Mouse (Mus musculus) C2C12 (cell line): ENCODE results near the gene Slain2. TPM values are rescaled to one million over a fixed set of nuclear protein-coding genes. Genes with fewer than 3 reads are reported as not detected.

ENCODE experiments used
- H3K27me3 ChIP-seq: one replicate; pipeline ENCODE4 v1.6.1; 2011; ENCODE audit not compliant: control insufficient read depth, insufficient read depth, insufficient read length
- H3K36me3 ChIP-seq: one replicate; pipeline ENCODE4 v1.6.1; 2011; ENCODE audit not compliant: control insufficient read depth, insufficient read depth
- H3K4me3 ChIP-seq: one replicate; pipeline ENCODE4 v1.5.1; 2011; ENCODE audit warnings: mild to moderate bottlenecking, control low read depth; ENCODE audit not compliant: poor library complexity, insufficient read depth, severe bottlenecking
- H3K79me2 ChIP-seq: one replicate; pipeline ENCODE4 v1.6.1; 2011; ENCODE audit not compliant: control insufficient read depth, insufficient read depth
- H3K79me3 ChIP-seq: one replicate; pipeline ENCODE4 v1.6.1; 2011; ENCODE audit warnings: low read depth, control low read depth
- H3ac ChIP-seq: one replicate; pipeline ENCODE3; 2011; ENCODE audit warnings: low read depth; ENCODE audit not compliant: control insufficient read depth, insufficient read length
- CEBPB ChIP-seq: IDR thresholded peaks from one replicate; pipeline ENCODE4 v1.6.1; 2011; ENCODE audit warnings: low read depth, mild to moderate bottlenecking, control low read depth, moderate library complexity
- CTCF ChIP-seq: IDR thresholded peaks from one replicate; pipeline ENCODE4 v1.5.1; 2011; ENCODE audit not compliant: control insufficient read depth, insufficient read depth, insufficient read length
- FOSL1 ChIP-seq: IDR thresholded peaks from one replicate; pipeline ENCODE4 v1.8.0; 2011; ENCODE audit warnings: mild to moderate bottlenecking, low read length; ENCODE audit not compliant: poor library complexity, insufficient read depth, severe bottlenecking
- MAX ChIP-seq: IDR thresholded peaks from one replicate; pipeline ENCODE4 v1.6.1; 2011; ENCODE audit warnings: mild to moderate bottlenecking, control low read depth
- MYOD1 ChIP-seq: IDR thresholded peaks from one replicate; pipeline ENCODE4 v1.6.1; 2011; ENCODE audit warnings: low read depth; ENCODE audit not compliant: control insufficient read depth, insufficient read length
- MYOG ChIP-seq: IDR thresholded peaks from one replicate; pipeline ENCODE4 v1.6.1; 2011; ENCODE audit not compliant: control insufficient read depth, insufficient read length; ENCODE audit errors: extremely low read depth
- USF1 ChIP-seq: IDR thresholded peaks from one replicate; pipeline ENCODE4 v1.6.1; 2011; ENCODE audit warnings: low read depth, mild to moderate bottlenecking, control low read depth, moderate library complexity
- polyA plus RNA-seq: library from polyadenylated mRNA; unstranded; fragments of >200 nt; fragmentation: generic; extraction: Trizol; gene quantifications from one replicate; pipeline ENCODE4 v1.2.1, GENCODE M21; 2012; ENCODE audit warnings: missing spikeins

The Slain2 gene
- polyA plus RNA-seq, 1 experiment, result 20.3 TPM

GRCm38 (mm10) chr5:72940906-72941432 is 26.9 kb downstream of the Slain2 start:
- TF ChIP-seq CEBPB (no peak), MYOD1 (no peak), CTCF (no peak), FOSL1 (no peak), MYOG (no peak), USF1 (no peak), MAX (no peak)
- peaks cover 41% of the 10 kb centered on the region for H3K79me2 ChIP-seq
- H3K27me3 ChIP-seq, result no peaks in the 10 kb centered on the region
- peaks cover 3% of the 10 kb centered on the region for H3K36me3 ChIP-seq
- no peak overlapping the region for H3K4me3 ChIP-seq
- H3ac ChIP-seq, result no peak overlapping the region
- peaks cover 14% of the 10 kb centered on the region for H3K79me3 ChIP-seq

GRCm38 (mm10) chr5:72948136-72948535 is 34.0 kb downstream of the Slain2 start:
- Histone ChIP-seq H3K4me3 (no peak overlapping the region), H3K79me2 (peaks cover 29% of the 10 kb centered on the region), H3K36me3 (peaks cover 4% of the 10 kb centered on the region), H3ac (no peak overlapping the region), H3K27me3 (no peaks in the 10 kb centered on the region), H3K79me3 (peaks cover 15% of the 10 kb centered on the region)
- TF ChIP-seq USF1 (no peak), MYOD1 (no peak), CTCF (no peak), FOSL1 (no peak), MYOG (no peak), MAX (no peak), CEBPB (no peak)

GRCm38 (mm10) chr5:72950252-72950651 is 36.1 kb downstream of the Slain2 start:
- H3K4me3 ChIP-seq, result no peak overlapping the region
- H3ac ChIP-seq, result no peak overlapping the region
- peaks cover 38% of the 10 kb centered on the region for H3K79me2 ChIP-seq
- TF ChIP-seq FOSL1 (no peak), MAX (no peak), MYOD1 (no peak), CEBPB (no peak), CTCF (no peak), USF1 (no peak), MYOG (no peak)
- H3K79me3 ChIP-seq, result peaks cover 17% of the 10 kb centered on the region
- peaks cover 4% of the 10 kb centered on the region for H3K36me3 ChIP-seq
- H3K27me3 ChIP-seq, result no peaks in the 10 kb centered on the region

DNA sequence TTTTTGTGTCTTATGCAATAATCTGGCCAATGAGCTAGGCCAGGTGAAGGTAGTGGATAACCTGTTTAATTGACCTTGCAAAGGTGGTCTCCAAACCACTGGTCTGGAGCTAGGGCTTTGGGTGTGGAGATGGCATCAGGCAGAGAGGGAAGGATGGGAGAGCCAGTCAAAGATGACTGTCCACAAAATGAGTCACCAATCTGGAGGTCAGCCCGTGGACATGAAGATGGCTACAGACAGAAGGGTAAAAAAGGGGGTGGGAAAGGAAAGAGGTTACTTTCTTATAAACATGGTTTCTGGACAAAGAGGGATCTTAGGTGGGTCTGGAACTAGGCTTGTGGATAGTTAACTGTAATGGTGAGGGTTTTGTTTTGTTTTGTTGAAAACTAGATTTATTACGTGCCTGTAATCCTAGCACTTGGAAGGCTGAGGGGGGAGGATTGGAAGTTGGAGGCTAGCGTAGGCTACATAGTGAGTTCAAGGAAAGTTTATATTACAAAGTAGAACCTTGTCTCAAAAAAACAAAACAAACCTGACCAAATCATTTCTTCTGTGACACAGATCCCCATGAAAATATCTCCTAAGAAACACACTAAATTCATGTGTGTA is 40.0 kb downstream of the Slain2 start:
- Histone ChIP-seq H3K79me2 (peaks cover 38% of the 10 kb centered on the region), H3ac (no peak overlapping the region), H3K27me3 (no peaks in the 10 kb centered on the region), H3K79me3 (peaks cover 17% of the 10 kb centered on the region), H3K36me3 (peaks cover 13% of the 10 kb centered on the region), H3K4me3 (no peak overlapping the region)
- TF ChIP-seq USF1 (no peak), CEBPB (no peak), CTCF (no peak), FOSL1 (no peak), MYOG (no peak), MYOD1 (no peak), MAX (no peak)

DNA sequence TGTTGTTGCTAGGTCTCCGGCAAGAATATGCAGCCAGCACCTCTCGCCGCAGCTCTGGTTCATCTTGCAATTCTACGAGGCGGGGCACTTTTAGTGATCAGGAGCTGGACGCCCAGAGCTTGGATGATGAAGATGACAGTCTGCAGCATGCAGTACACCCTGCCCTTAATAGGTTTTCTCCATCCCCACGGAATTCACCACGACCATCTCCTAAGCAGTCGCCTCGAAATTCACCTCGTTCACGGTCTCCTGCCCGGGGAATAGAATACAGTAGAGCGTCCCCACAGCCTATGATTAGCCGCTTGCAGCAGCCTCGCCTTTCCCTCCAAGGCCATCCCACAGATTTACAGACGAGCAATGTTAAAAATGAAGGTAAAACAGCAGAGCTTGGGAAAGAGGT is 43.2 kb downstream of the Slain2 start:
- H3K27me3 ChIP-seq, result no peaks in the 10 kb centered on the region
- no peak overlapping the region for H3K4me3 ChIP-seq
- peaks cover 16% of the 10 kb centered on the region for H3K36me3 ChIP-seq
- H3K79me3 ChIP-seq, result peaks cover 7% of the 10 kb centered on the region
- TF ChIP-seq CEBPB, result no peak
- TF ChIP-seq CTCF, result no peak
- TF ChIP-seq USF1, result no peak
- TF ChIP-seq MAX, result no peak
- TF ChIP-seq MYOG, result no peak
- TF ChIP-seq FOSL1, result no peak
- no peak for TF ChIP-seq MYOD1
- H3K79me2 ChIP-seq, result peaks cover 20% of the 10 kb centered on the region
- H3ac ChIP-seq, result no peak overlapping the region
